Mouse (Mus musculus) embryo, embryonic 9.5 days (tissue): ENCODE data around the gene Umps.

Experiments used
- DNase-seq: peaks from one replicate; pipeline ENCODE4 v3.0.0-alpha.2; 2017; ENCODE audit errors: extremely low spot score

Umps gene

GRCm38 (mm10) chr16:33931682-33932081 is 35.2 kb downstream of the Umps start:
- DNase-seq = no peak

GRCm38 (mm10) chr16:33930785-33931184 is 36.1 kb downstream of the Umps start:
- DNase-seq = no peak

GRCm38 (mm10) chr16:33928788-33929462 is 37.9 kb downstream of the Umps start:
- DNase-seq = no peak

GRCm38 (mm10) chr16:33927263-33927824 is 39.5 kb downstream of the Umps start:
- DNase-seq = no peak

GRCm38 (mm10) chr16:33923758-33924157 is 43.1 kb downstream of the Umps start:
- DNase-seq = no peak

GRCm38 (mm10) chr16:33923001-33923316 is 43.9 kb downstream of the Umps start:
- DNase-seq = no peak

GRCm38 (mm10) chr16:33922111-33923000 is 44.5 kb downstream of the Umps start:
- no peak for DNase-seq

- DNase-seq = no peak
Observed at GRCm38 (mm10) chr16:33921514-33921913, 45.3 kb downstream of the Umps start.

- DNase-seq = no peak
Observed at GRCm38 (mm10) chr16:33917926-33918325, 48.9 kb downstream of the Umps start.

GRCm38 (mm10) chr16:33917390-33917789 is 49.4 kb downstream of the Umps start:
- no peak for DNase-seq

GRCm38 (mm10) chr16:33916473-33917251 is 50.2 kb downstream of the Umps start:
- DNase-seq = no peak

GRCm38 (mm10) chr16:33914997-33915396 is 51.8 kb downstream of the Umps start:
- DNase-seq = no peak

GRCm38 (mm10) chr16:33908239-33908638 is 58.6 kb downstream of the Umps start:
- no peak for DNase-seq
